Mouse (Mus musculus) heart, postnatal 4 days (tissue): ENCODE measurements at regions not wholly inside any gene's neighbourhood (a gene's known extent, or its start where the extent isn't known, plus 50 kb on each side); places are given as distances from the start of the nearest gene placed in this dataset.
A peak's percentile ranks its signal among the peaks of the same experiment; 100 is the strongest.

Experiments
- DNase-seq: peaks from one replicate; pipeline ENCODE4 v3.0.0; 2021

DNA sequence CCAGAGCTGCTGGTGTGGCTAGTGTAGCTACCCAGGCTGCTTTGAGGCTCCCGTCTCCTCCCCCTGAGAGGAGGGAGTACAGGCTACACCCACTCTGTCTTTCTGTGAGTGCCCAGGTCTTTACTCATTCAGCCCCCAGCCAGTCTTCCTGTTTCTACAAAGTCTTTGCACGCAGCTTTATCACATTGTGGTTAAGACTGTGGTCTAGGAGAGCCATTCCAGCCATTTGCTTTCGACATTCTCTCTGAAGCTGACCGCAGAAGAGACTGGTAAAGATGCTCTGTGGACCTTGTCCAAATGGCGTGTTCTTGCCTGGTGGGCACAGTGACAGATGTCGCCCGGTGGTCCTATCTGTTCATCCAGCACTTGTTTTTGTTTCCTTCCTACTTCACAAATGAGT is 62.0 kb downstream of the Tpra1 start:
- DNase-seq: no peak

DNA sequence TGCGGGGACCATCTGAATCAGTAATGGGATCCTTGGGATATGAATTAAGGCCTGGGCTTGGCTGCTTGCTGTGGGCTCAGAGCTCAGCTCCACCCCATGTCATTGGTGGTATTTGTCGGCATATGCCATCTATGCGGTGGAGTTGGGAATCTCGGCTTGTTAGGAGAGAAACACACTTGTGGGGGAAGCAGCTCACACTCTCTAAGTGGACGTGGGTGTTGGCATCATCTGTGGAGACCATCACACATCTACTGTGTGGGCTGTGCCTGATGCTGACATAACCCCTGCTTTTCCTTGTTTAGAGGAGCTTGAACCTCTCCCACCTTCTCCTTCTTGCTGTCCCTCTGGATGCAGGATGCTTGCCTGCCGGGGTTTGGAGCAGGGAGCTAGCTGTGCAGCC is 62.9 kb downstream of the Tpra1 start:
- DNase-seq: no peak

DNA sequence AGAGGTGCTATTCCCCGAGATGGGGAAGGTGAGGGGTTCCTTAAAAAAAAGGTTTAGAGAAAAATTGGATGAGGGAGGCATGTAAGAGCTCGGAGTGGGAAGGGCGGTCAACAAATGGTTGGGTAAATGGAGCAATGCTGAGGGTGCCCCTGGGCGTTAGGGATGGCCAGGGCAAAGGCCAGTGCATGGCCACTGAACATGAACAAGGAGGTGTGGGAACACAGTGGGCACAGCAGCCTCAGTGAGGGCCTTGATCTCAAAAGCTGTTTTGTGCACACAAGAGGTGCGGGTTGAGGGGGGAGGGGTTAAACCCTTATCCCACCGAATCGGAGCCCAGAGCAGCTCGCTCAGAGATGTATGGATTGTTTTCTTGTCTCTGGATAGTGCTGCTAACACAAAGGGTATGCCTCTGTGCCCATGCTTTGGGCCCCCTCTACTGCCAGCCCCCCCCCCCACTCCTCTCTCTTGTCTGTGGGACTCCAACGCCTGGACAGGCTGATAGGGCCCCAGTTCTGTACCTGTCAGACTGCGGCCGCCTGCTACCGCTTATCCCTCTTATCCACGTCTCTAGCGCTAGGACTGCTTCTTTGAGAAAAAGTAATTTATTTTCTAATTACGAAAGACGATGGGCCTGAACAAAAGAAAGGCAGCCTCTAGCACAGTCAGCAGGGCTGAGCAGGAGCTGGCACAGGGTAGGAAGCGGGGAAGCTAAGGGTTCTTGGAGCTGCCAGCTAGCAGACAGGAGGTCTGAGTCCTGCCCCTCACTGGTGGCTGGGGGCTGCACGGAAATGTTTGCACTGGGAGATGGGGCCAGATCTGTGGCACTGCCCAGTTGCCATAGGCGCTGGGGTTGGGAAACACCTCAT is 63.5 kb downstream of the Tpra1 start:
- DNase-seq: no peak

DNA sequence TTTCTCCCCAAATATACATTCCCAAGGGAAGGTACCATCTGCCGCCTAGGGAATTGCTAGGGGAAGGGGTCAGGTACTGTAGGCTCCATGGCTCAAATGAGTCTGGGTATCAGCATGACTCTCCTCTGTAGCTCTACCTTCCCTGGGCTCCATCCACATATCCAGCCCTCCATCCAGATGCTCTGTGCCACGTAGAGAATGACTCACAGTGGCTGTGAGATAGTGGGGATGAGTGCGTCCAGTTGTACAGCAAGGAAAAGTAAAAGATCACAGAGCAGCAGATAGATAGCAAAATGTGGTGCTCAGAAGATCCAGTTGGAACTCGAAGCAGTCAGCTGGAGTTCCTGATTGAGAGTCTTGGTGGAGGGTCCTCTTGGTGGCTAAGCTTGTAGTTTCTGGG is 64.5 kb downstream of the Tpra1 start:
- DNase-seq: no peak

DNA sequence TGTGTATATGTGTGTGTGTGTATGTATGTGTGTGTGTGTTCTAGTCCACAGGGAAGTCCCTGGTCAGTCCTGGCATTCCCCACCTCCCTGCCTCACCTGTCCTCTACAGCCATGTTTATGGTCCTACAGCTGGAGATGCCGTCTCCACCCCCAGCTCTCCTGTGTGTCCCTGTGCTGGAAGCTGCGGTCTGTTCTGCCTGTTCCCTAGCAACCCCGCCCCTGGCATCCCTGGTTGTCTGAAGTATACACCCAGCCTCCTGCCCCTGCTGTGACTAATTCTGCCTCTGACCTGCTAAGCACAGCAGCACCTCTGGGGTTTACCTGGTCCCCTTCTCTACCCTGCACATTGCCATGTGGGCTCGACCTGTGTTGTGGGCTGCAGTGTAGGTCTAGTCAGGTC is 66.8 kb downstream of the Tpra1 start:
- no peak for DNase-seq

DNA sequence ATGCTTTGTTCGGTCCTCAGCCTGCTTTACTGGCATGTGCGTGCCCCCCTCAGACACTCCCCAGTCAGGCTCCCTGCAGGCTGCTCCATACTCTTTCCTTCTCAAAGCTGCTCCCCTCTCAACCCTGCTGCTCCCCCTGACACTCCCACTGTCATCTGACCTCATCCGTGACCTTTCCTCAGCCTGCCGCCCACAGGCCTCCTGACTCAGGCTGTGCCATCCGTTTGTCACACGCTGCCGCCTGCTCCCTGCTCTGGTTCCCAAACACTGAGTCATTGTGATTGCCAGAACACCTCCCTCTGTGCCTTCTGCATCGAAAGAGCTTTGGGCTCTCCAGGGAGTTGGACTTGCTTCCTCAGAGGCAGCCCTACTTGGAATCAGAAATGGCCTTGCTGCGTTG is 69.7 kb downstream of the Tpra1 start:
- no peak for DNase-seq

DNA sequence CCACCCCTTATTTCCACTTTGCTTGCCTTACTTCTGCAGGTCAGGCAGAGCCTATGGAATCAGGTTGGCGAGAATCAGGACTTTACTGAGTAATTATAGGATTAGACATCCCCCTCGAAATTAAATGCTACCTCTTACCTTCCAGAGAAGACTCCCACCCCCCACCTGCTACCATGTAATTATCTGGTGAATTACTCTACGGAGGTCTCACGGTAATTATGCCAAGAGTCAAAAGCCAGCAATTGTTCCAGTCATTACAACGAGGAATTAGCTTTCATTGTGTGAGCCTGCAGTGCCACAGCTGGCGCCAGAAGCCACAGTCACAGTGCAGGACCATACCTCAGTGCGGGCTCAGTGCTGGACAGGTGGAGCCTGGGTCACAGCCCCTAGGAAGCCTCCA is 72.4 kb downstream of the Tpra1 start:
- no peak for DNase-seq

DNA sequence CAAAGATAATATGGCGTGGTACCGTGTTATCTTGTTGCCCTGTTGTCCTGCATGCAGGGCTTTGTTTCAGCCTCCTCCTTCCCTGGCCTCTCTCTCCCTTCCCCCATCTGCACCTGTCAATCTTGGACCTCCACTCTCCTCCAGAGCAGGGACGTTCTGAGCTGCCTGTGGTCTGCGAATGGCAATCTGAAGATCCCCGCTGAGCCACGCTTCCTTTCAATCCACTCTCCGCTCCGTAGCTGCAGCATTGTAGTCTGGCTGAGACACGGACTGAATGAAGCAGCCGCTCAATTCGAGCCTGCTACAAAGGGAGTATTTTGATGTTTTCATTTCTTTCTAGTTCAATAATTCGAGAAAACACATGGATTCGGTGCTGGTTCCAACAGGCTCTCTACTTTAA is 74.5 kb downstream of the Tpra1 start:
- no peak for DNase-seq

DNA sequence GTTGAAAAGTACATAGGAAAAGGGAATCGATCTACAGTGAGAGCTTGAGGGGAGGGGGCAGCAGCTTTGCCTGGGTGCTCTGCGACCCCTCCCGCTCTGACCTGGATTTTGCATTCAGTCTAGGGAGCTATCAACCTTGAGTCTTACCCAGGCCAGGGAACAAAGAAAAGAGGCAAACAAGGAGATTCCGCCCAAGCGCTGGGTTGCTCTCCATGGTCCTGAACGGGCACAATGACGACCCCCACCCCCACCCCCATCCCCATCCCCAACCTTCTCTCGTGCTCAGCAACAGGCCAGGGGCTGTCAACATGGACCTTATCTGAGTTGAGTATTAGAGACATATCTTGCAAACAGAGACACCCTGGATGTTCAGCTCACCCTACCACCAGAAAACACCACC is 74.9 kb downstream of the Tpra1 start:
- peak; percentile 26 for DNase-seq

DNA sequence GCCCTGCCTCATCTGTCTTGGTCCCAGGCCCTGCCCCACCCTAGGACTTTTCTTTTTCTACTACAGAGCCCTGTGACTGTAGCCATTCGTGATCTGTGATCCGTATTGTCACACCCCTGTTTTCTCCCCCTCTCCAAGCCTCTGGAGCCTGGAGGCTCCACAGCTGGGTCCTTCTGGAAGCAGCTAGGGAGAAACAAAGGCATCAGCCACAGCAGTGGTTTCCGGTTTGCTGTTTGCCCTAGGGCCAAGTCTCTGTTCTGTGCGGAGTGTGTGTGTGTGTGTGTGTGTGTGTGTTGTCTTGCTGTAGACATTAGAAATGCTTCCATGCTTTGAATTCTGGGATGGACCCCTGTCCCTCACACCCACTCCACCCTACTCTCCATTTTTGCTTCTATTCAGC is 76.9 kb downstream of the Tpra1 start:
- peak; percentile 9 for DNase-seq

DNA sequence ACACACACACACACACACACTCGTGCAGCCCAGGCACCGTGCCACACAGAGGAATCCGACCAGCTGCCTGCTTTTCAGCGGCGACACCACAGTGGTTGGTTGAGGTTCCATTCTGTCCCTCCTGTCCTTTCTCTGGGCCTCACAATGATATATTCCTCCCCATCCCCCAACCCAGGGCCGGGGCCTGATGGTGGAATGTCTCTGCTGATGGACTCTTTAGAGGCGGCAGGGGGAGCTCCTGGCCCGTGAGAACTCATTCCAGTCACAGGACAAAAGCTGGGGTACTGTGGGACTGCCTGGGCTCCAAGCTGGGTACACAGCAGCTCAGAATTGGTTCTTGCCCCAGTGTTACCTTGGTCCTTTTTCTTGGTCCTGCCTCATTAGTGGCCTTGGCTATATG is 78.1 kb downstream of the Tpra1 start:
- DNase-seq: peak; percentile 70

DNA sequence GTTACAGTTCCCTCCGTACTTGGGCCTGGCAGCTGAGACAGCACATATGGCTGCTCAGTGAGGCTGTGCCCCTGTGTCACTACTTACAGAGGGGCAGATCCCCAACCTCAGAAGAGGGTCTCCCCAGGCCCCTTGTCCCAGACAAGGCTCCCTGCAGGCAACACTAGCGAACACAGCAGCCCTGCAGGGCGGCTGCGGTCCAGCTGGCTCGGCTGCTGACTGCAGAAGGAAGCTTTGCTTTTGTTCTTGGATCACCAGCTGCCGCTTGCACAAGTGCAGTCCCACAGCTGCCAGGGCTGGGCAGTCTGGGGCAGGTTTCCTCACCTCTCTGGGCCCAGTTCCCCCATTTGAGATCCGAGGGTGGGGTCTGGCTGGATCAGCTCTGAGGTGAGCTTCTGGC is 79.5 kb downstream of the Tpra1 start:
- DNase-seq: no peak

DNA sequence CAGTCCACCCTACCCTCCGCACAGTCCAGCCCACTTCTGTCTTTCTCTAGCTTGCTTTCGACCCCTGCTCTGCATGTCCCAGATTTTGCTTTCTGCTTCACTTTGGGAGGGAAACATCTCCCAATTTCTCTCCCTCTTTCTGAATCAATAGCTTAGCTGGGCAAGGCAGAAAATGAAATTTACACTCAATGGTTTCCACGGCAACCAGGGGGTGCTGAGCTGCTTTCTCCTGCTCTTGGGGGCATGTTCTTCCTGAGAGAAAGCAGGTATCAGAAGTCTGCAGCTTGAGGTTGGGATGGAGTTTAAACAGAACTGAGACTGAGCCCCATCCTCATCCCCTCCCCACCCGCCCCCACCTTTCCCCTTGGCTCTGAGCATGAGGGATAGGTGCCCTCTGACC is 82.1 kb downstream of the Tpra1 start:
- no peak for DNase-seq

DNA sequence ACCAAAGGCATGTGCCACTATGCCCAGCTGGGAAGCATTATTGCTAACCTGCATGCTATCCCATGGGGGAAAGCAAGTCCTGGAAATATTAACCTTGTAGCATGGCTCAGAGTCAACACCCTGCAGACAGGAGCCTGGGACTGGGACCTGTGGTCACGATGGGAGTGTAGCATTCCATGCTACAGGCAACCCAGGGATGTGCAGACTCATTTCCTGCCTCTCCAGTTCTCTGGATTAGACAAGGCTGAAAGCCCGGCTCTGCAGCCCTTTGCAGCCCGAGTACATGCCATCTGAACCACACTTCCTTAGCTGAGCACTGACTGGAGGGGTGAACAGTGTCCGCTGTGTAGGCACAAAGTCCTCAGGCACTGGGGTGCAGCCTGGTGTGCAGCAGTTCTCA is 82.8 kb downstream of the Tpra1 start:
- no peak for DNase-seq

DNA sequence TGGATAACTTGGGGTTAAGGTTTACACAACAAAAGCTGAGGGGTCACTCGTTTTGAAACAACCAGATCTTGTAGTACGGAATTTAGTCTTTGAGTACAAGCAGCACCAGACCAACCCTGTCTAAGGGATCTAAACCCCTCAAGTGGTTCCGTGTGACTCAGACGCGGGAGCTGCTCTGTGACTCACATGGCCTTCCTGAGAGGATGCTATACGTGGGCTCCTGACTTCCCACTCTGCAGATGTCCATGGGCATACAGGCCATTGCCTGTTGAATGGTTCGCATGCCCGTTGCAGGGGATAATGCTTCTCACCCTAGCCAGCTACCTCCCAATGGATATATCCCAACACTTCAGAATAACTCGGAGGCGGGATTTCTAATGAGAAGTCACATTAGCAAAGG is 86.5 kb downstream of the Tpra1 start:
- no peak for DNase-seq

DNA sequence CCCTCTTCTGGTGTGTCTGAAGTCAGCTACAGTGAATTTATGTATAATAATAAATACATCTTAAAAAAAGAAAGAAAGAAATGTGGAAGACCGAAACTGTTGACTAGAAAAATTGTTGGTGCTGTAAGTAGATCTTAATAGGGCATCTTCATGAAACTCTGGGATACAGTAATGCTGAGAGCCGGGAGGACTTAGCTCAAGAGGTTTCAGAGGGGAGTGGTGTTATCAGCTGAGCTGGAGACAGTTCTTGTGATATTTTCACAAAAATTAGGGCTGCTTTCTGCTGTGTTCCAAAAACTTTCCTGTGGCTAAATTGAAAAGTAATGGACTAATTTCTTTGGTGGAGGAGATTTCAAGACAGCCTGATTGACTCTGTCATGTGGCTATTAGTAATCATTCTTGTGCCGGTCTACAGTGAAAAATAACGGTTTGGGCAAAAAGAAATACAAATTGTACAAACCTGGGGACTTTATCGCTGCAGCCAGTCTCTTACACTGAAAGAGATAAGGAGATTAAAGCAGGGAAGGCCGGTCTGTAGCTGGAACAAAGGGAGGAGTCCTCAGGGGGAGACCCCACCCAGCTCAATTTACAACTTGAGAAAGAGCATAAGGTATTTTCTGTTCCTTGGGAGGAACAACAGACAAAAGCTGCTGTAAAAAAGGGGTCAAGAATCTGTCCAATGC is 87.7 kb downstream of the Tpra1 start:
- DNase-seq: no peak

DNA sequence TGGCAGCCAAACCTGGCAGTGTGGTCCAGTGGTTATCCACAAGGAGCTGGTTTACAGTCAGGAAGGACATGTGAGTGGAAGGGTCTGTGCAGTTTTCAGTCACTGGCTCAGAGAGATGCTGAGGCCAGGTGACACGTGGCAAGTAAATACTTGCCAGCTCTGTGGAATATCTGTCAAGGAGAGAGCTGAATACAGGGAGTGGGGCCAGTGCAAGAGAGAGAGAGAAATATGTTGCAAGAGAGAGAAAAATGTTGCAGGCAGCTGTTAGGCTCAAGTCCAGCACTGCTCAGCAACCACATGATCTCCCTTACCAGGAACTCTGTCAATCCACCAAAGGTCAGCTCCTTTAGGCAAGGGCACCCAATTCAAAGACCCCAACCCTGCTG is 88.2 kb downstream of the Tpra1 start:
- peak; percentile 26 for DNase-seq

DNA sequence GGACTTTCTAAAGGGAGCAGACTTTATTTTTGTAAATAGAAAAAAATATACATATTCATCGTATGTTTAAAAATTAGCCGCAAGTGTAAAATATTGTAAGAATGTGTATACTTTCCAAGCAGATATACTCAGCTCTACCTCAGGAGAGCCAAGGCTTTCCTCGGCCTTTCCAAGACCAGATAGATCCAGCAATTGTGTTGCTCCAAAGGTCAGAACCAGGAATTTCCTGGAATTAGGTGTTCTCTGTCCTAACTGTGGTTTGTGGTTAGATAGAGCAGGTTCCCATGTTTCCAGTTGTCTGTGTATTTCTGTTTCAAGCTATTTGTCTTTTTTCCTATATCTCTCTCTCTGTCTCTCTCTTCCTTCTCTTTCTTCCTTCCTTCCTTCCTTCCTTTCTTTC is 93.0 kb downstream of the Tpra1 start:
- no peak for DNase-seq

DNA sequence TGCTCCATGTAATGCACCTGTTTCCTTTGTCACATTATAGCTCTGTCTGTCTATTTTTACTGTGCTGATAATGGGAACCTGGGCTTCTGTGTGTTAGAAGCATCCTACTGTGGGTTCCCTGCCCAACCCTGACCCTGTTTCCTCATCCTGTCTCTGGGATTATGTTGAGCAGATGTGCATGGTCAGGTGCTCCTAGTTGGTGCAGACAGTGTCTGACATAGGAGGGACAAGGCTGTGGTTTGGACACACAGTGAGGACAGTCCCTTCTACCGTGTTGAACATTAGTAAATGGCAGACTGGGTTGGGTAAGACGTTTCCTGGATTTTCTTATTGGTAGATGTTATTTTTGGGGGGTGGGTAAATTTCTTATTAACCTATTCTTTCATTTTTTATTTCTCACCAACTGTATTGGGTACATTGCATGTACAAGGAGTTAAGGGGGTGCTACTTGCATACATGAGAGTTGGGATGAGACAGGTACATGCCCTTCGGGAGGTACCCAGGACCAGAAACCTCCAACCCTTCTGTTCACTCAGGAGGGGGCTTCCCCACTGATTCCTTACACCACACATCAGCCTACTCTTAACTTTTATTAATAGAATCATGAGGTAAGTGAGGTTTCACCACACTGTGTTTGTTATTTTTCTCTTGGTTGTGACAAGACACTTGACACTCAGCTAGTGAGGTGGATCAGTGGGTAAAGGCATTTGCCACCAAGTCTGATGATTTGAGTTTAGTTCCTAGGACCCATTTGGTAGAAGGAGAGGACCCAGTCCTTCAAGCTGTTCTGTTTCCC is 97.1 kb downstream of the Tpra1 start:
- DNase-seq: no peak

DNA sequence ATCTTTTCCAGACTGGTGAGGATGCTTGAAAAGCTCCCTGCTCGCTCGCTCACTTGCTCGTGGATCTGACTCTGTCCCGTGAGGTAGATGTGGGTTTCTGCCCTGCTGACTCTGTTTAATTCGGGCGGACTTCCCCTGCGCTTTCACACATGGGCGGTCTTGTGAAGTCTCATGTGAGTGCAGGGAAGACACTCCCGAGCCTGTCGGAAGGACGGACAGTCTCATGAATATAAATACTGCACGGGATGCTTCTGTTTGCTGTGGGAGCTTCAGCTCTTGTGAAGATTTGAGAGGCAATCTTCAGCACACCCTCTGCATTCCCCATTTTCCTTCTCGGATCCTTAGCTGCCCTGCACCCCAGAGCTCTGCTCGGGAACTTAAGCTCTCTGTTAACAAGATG is 98.3 kb downstream of the Tpra1 start:
- no peak for DNase-seq

DNA sequence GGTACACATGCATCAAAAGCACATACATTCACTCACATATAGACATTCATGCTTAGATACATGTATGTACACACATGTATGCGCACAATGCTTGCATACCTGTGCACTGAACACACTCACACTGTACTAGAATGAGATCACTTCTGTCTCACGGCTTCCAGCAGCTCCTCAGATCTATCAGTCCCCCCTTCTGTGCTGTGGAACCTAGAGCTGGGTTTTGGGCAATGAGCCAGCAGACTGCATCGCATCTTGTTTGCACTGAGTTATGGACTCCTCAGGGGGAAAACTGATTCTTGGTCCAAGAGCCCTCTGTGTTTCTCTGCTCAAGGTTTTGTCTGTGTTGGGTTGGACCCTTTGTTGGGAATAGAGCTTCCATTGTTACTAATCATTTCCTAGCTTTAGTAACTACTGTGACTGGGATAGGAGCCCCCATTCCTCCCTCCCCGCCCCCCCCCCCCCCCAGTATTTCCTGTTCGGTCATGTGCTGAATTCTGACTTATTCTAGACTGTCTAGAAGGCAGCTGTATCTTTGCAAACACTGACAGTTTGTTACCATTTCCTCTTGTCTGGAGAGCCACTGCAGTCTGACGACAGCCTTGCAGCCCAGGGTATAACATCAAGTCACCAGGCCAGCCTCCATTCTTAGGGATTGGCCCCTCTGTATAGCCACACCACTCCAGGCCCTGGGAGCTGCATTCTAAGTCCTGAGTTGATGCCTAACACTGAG is 101.3 kb downstream of the Tpra1 start:
- peak; percentile 53 for DNase-seq

DNA sequence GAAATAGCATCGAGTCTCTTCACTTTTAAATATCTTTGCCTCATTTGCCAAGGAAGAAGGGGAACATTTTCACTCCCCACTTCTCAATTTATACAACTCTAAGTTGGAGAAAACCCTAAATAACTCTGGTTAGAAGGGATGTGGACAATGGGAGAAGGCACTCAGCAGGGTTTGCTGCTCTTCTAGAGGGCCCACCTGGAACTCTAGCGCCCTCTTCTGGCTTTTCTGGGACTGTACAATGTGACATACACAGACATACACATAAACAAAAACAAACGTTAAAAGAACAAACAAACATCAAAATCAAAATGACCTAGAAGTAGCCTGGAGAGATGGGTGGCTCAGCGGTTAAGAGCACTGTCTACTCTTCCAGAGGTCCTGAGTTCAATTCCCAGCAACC is 103.0 kb downstream of the Tpra1 start:
- DNase-seq: no peak

DNA sequence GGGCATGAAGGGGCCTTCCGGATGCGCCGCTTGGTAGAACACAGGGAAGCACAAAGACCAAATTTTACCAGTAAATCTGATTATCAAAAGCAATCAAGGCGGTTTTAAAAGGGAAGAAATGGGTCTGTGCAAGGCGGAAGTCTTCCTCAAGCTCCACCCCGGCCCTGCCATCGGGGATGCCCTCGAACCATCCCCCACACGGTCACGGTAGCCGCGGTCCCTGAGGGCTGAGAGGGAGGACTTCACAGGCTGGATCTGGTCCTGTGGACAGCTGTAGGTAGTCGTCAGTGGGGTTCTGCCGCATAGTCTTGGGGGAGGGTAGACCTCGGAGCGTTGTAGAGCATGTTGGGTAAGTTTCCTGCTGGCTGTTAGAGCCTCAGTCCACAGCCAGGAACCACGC is 104.9 kb downstream of the Tpra1 start:
- DNase-seq: no peak
